In genomic region chr13:109902460-109902854, GRCm38 (mm10) we compare ENCODE assay signal across 8 mouse cellular contexts.
DNase-seq lines count a peak whose midpoint lies in the region; ATAC-seq and TF ChIP-seq lines count a peak whose summit lies in the region.
"Not testable (repeated sequence)": the region's sequence is repeated elsewhere in the genome, so short reads cannot be mapped to it uniquely, and the experiment has no call there.

No protein-coding gene starts in this region.

- H3K4me3 ChIP-seq in hindbrain, postnatal 0 days (ENCODE audit: low read length), result peak overlapping the region; percentile 82
- H3K4me3 ChIP-seq in megakaryocyte, embryonic 14.5 days (replicated peaks), result peak overlapping the region; percentile 97

- H3K9ac ChIP-seq in hindbrain, postnatal 0 days (replicated peaks; ENCODE audit: low read length), result peak overlapping the region; percentile 72

- 0% methylated on average over 27 of the region's 28 CpGs for WGBS in hindbrain, postnatal 0 days

- H3K4me2 ChIP-seq in hindbrain, postnatal 0 days (ENCODE audit: low read depth, low read length), result peak overlapping the region; percentile 96

- peak; percentile 84 for ATAC-seq in hindbrain, postnatal 0 days

- TF ChIP-seq CTCF in hindbrain, postnatal 0 days (IDR thresholded peaks at IDR 0.05; ENCODE audit: low read depth), result not testable (repeated sequence)

- H3K27ac ChIP-seq in hindbrain, postnatal 0 days, result peak overlapping the region; percentile 65

- H3K4me1 ChIP-seq in hindbrain, postnatal 0 days (ENCODE audit: insufficient read depth, low read length), result not testable (repeated sequence)
- H3K4me1 ChIP-seq in megakaryocyte, embryonic 14.5 days, result peaks cover 44% of the 10 kb centered on the region

- not testable (repeated sequence) for H3K27me3 ChIP-seq in hindbrain, postnatal 0 days (ENCODE audit: insufficient read depth, low read length)
- H3K27me3 ChIP-seq in megakaryocyte, embryonic 14.5 days (replicated peaks), result peaks cover 10% of the 10 kb centered on the region

- not testable (repeated sequence) for H3K9me3 ChIP-seq in hindbrain, postnatal 0 days (ENCODE audit: low read length); megakaryocyte, embryonic 14.5 days

- H3K36me3 ChIP-seq in hindbrain, postnatal 0 days (ENCODE audit: insufficient read depth, low read length); megakaryocyte, embryonic 14.5 days (replicated peaks; ENCODE audit: low read length): not testable (repeated sequence)

- intact Hi-C loops in gastrocnemius, postnatal 14 days (cut with DNase I; ENCODE audit: low total_unique reads), result loop anchor here (2.0 kb wide), 1 partner anchor 80 kb away; no protein-coding TSS in a partner anchor
- intact Hi-C loops in left cerebral cortex, postnatal 36 days (cut with DNase I), result loop anchor here (5.0 to 10.0 kb wide), 2 partner anchors 80 to 288 kb away; no protein-coding TSS in a partner anchor

- DNase-seq in R1 (ENCODE audit: low read depth, low spot score), result peak; percentile 50
- peak; percentile 58 to 59 for DNase-seq in cerebellum, postnatal 36 days
- peak; percentile 52 for DNase-seq in gastrocnemius, postnatal 14 days
- DNase-seq in hindbrain, postnatal 0 days (ENCODE audit: low spot score), result peak; percentile 74
- DNase-seq in left cerebral cortex, postnatal 36 days (ENCODE audit: low spot score in 2 of 2), result peak; percentile 41 to 59
- peak; percentile 77 for DNase-seq in retina, postnatal 1 day
- DNase-seq in thymus, postnatal 25 days, result peak; percentile 93

Comparison
In these comparisons a context has a peak if more than half of its experiments do, and no peak if none do; other contexts are left out.
1. Peak in every context shown above with its lines: DNase-seq, ATAC-seq, H3K4me3 ChIP-seq and H3K27ac ChIP-seq.